Mouse (Mus musculus) ZHBTc4 (cell line): ENCODE data around the gene Leng8.

Experiments used
- DNase-seq: peaks from one replicate; pipeline ENCODE4 v3.0.0-alpha.2; 2011; ENCODE audit warnings: low read depth, low spot score

Leng8 gene

GRCm38 (mm10) chr7:4136771-4137531 lies at the start of gene Leng8:
Gene Leng8, plus strand, starts transcription at chr7:4137039.
- DNase-seq: peak; percentile 99

- no peak for DNase-seq
Observed at GRCm38 (mm10) chr7:4087238-4087895, 49.5 kb upstream of the Leng8 start.

DNA sequence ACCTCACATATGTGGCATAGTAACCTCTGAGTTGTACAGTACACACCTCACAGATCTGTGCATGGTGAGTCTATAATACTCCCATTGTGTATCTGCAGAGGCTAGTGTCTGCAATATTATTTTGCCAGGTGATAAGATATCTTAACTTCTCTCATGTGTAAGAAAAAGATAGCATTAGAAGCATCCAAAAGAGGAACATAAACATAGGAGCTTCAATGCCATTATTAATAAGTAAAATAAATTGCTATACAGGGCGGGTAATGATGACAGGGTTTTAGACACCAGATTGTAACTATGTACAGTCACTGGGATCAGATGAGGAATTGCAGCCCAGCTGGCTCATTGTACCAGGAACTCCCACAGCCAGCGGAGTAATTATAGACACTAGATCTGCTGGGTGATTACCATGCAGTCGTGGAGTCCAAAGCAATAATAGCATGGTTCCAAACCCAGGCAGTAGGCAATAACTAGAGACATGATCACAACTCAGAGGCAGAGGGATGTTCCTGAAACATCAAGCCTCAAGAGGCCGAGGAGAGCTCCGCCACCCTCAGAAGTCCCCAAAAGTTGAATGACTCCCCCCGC lies 48.9 kb upstream of the Leng8 start:
- DNase-seq: no peak

- DNase-seq: no peak
Observed at GRCm38 (mm10) chr7:4088679-4089078, 48.2 kb upstream of the Leng8 start.

GRCm38 (mm10) chr7:4091170-4091569 lies 45.7 kb upstream of the Leng8 start:
- DNase-seq: peak; percentile 38

GRCm38 (mm10) chr7:4098301-4098700 lies 38.5 kb upstream of the Leng8 start:
- no peak for DNase-seq

DNA sequence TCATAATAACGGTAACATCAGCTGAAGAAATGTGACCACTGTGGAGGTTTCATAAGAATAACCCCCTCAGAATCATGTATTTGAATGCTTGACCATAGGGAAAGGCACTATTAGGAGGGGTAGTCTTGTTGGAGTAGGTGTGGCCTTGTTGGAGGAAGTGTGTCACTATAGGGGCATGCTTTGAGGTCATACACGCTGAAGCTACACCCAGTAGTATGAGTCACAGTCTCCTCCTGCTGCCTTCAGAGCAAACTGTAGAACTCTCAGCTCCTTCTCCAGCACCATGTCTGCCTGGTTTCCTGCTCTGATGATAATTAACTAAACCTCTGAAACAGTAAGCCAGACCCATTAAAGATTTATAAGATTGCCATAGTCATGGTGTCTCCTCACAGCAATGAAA lies 38.0 kb upstream of the Leng8 start:
- no peak for DNase-seq

DNA sequence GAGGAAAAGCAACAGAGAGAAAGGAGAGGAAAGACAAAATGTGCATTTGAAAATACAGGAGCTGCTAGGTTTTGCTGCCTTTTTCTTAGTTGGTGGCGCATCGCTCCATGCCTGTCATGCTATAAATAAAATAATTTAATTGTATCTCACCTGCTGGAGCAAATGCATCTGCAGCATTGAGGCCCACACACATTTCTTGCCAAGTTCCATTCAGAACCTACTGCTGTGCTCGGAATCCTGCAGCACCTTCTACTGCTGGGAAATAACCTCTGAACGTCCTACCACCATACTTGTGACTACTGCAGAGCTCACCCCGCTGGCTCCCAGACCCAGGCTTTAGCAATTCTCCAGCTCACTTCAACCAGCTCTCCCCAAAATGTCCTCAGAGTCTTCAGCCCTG lies 35.7 kb upstream of the Leng8 start:
- DNase-seq: no peak

DNA sequence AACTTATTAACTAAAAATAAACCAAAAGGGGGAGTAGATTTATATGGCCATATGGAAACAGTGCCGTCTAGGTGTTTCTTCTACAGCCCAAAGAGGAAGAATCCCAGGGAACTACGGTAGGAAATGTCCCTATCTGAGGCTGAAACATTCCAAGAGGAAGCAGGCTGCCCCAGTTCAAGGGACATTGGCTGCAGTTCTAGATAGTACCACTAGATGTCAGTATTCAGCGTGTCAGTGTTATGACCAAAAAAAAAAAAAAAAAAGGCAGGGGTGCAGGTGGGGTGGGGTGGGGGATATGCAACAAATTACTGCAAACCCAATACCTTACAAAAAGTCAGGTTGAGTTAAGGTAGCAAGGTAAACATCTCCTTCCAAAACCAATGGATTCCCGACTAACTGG lies 33.4 kb upstream of the Leng8 start:
- peak; percentile 71 for DNase-seq

DNA sequence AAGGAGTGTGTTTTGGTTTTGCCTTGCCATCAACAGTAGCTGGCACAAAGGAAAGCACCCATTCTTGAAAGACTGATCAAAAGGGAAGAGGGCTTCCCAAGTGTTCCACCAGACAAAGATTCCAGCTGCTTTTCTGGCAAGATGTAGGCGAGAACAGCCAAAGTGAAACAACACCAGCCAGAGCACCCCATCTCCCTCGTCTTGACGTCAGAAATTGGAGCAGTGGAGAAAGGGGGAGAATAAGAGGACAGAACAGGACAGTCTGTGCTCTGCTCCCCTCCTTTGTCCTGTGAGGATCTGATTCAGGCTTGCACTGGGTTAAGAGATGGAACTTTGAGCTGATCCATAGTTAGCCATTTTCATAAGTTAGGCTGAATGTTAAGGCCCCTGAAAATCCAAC lies 25.1 kb upstream of the Leng8 start:
- no peak for DNase-seq

- no peak for DNase-seq
Observed at GRCm38 (mm10) chr7:4117050-4117814, 19.6 kb upstream of the Leng8 start.

GRCm38 (mm10) chr7:4119344-4119902 lies 17.4 kb upstream of the Leng8 start, which contains the start of gene Ttyh1:
Gene Ttyh1, plus strand, starts transcription at chr7:4119408.
- DNase-seq: peak; percentile 80

DNA sequence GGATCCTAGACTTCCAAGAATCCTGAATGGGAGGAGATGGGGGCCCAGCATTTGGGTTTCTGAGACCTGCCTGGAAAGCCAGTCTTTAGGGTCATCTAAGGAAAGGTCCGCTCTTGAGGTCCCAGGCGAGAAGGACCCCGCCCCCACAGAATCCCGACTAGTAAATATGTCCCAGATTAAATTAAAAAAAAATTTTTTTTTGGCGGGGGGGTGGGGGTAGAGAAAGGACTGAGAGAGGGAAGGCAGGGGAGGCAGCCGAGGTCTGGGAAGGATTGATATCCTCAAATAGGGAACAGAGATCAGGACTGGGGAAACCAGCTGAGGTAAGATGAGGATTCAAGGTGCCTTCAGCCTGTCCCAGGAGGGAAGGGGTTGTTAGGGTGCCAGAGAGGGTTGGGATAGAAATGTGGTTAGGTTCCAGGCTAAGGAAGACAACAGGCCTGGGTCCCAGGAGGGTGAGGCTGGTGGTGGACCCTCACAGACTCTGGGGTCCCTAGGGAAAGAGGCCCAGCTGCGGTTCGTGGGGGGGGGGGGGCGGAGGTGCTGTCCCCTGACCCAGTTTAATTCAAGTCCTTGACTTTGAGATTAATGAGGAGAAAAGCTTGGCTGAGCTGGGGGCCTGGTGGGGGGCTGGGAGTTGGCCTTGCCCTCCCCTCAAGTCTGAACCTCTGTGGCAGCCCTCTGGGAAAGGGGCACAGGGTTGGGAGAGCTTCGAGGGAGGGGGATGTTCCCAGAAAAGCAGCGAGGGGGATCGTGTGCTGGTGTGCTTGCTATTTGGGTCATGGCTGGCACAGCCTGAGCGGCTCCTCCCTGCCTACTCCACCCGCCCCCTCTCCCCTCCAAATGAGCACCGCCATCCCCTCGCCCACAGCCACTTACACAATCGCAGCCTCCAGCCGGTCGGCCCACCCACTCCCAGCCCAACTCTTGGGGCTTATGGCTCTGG lies 16.6 kb upstream of the Leng8 start:
- DNase-seq: no peak

GRCm38 (mm10) chr7:4122076-4122768 lies 14.6 kb upstream of the Leng8 start:
- DNase-seq: no peak

GRCm38 (mm10) chr7:4122783-4123182 lies 14.1 kb upstream of the Leng8 start:
- DNase-seq: no peak

- no peak for DNase-seq
Observed at GRCm38 (mm10) chr7:4123732-4124131, 13.1 kb upstream of the Leng8 start.

DNA sequence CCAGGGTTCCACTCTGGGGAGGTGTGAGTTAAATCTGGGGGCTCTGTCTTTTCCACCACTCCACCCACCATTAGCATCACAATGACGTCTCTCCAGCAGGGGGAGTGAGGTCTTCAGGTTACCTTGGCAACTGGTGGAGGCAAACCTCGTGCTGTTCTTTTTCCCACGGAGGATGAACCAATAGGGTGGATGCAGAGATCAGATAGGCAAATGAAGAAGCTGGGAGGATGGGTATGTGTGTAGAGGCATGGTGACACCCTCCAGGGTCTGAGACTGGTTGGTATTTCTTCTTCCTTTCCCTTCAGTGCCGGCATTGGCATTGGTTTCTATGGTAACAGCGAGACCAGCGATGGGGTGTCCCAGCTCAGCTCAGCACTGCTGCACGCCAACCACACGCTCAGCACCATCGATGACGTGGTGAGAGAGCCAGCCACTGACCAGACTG lies 12.5 kb upstream of the Leng8 start:
- peak; percentile 90 for DNase-seq

GRCm38 (mm10) chr7:4124856-4125255 lies 12.0 kb upstream of the Leng8 start:
- DNase-seq: peak; percentile 85

DNA sequence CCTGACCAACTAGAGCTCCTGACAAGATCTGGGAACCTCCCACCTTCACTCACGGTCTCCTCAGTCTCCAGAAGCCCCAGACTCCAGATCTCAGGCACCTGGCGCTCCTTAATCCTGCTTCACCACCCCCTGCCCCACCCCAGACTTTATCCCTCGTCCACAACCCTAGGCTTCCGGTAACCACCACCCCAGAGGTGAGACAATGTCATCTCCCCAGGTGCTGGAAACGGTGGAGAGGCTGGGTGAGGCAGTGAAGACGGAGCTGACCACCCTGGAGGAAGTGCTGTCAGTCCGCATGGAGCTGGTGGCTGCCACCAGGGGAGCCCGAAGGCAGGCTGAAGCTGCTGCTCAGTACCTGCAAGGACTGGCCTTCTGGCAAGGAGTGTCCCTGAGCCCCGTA lies 11.5 kb upstream of the Leng8 start:
- DNase-seq: peak; percentile 78
